Mouse (Mus musculus) small intestine, adult 2 months (tissue): ENCODE measurements around the gene Zan. TPM values are rescaled to one million over a fixed set of nuclear protein-coding genes. Genes with fewer than 3 reads are reported as not detected.

ENCODE experiments used
- H3K27ac ChIP-seq: fragments of 200-500 bp; 2 replicates; pipeline ENCODE4 v1.5.1; 2012; ENCODE audit warnings: low read depth, low read length, control low read depth, inconsistent platforms; ENCODE audit not compliant: insufficient read depth
- H3K27me3 ChIP-seq: fragments of 200-500 bp; 2 replicates; pipeline ENCODE4 v1.6.1; 2012; ENCODE audit warnings: mild to moderate bottlenecking, moderate library complexity, low read length, inconsistent platforms; ENCODE audit not compliant: control insufficient read depth, insufficient read depth
- H3K36me3 ChIP-seq: fragments of 200-500 bp; 2 replicates; pipeline ENCODE4 v1.6.1; 2012; ENCODE audit warnings: mild to moderate bottlenecking, low read length, control low read depth, inconsistent platforms; ENCODE audit not compliant: control insufficient read depth, insufficient read depth
- H3K4me1 ChIP-seq: fragments of 200-500 bp; 2 replicates; pipeline ENCODE4 v1.6.1; 2012; ENCODE audit warnings: low read length, inconsistent platforms, mixed read lengths; ENCODE audit not compliant: control insufficient read depth, insufficient read depth, insufficient read length
- H3K4me3 ChIP-seq: fragments of 200-500 bp; 2 replicates; pipeline ENCODE4 v1.5.1; 2012; ENCODE audit warnings: low read depth, mild to moderate bottlenecking, control low read depth, inconsistent platforms, low read length, moderate library complexity
- CTCF ChIP-seq: fragments of 200-500 bp; IDR thresholded peaks from 2 replicates; pipeline ENCODE4 v1.5.1; 2012; ENCODE audit warnings: low read depth, mild to moderate bottlenecking, control low read depth, inconsistent platforms, low read length, moderate library complexity, mixed read lengths; ENCODE audit not compliant: insufficient replicate concordance, insufficient read length; ENCODE audit errors: extremely low read depth
- POLR2A ChIP-seq: fragments of 200-500 bp; IDR thresholded peaks from 2 replicates; pipeline ENCODE4 v1.6.1; 2012; ENCODE audit warnings: low read depth, mild to moderate bottlenecking, control low read depth, inconsistent platforms, low read length, moderate library complexity
- WGBS: fragments of 180-500 bp; shearing (Covaris S2); methylation state at CpG from one replicate; pipeline ENCODE4 v1.1.7; 2018; 5-methylcytosine and 5-hydroxymethylcytosine counted together
- polyA plus RNA-seq: library from polyadenylated mRNA; depleted of rRNA; stranded (reverse); fragments of >200 nt; gene quantifications from 2 replicates; pipeline ENCODE4 v1.2.3, GENCODE M21; 2012

Zan gene
- polyA plus RNA-seq, 1 experiment, result 2.3 TPM

GRCm38 (mm10) chr5:137500186-137500585 is 23.3 kb upstream of the Zan start:
- H3K4me3 ChIP-seq, result no peak overlapping the region
- TF ChIP-seq CTCF (no peak), POLR2A (no peak)
- 88% methylated on average over 7 of the region's 7 CpGs for WGBS
- H3K36me3 ChIP-seq, result no peaks in the 10 kb centered on the region
- H3K27me3 ChIP-seq, result no peaks in the 10 kb centered on the region
- peaks cover 3% of the 10 kb centered on the region; the same call in 1 of the 2 replicates for H3K4me1 ChIP-seq
- no peak overlapping the region for H3K27ac ChIP-seq

- no peak overlapping the region for H3K4me3 ChIP-seq
- WGBS, result 73% methylated on average over 13 of the region's 13 CpGs
- no peak overlapping the region for H3K27ac ChIP-seq
- H3K27me3 ChIP-seq, result no peaks in the 10 kb centered on the region
- no peak for TF ChIP-seq CTCF
- no peak for TF ChIP-seq POLR2A
- no peaks in the 10 kb centered on the region for H3K4me1 ChIP-seq
- H3K36me3 ChIP-seq, result no peaks in the 10 kb centered on the region
These were observed 17.0 kb upstream of the Zan start for GRCm38 (mm10) chr5:137493831-137494230.

- 49% methylated on average over 4 of the region's 4 CpGs for whole genome bisulfite sequencing
- H3K36me3 ChIP-seq, result no peaks in the 10 kb centered on the region
- no peak for TF ChIP-seq POLR2A
- no peak for TF ChIP-seq CTCF
These were observed 14.7 kb upstream of the Zan start for GRCm38 (mm10) chr5:137491559-137491958.

GRCm38 (mm10) chr5:137487616-137488015 is 10.8 kb upstream of the Zan start:
- H3K36me3 ChIP-seq, result no peaks in the 10 kb centered on the region
- no peaks in the 10 kb centered on the region for H3K27me3 ChIP-seq
- WGBS, result 89% methylated on average over 7 of the region's 7 CpGs
- H3K4me1 ChIP-seq, result no peaks in the 10 kb centered on the region
- no peak for TF ChIP-seq CTCF
- TF ChIP-seq POLR2A, result no peak
- no peak overlapping the region for H3K27ac ChIP-seq
- no peak overlapping the region for H3K4me3 ChIP-seq

More at GRCm38 (mm10) chr5:137491559-137491958, 14.7 kb upstream of the Zan start:
- no peak overlapping the region for H3K4me3 ChIP-seq
- no peak overlapping the region for H3K27ac ChIP-seq
- H3K4me1 ChIP-seq, result no peaks in the 10 kb centered on the region
- no peaks in the 10 kb centered on the region for H3K27me3 ChIP-seq

GRCm38 (mm10) chr5:137485851-137486155 is 8.9 kb upstream of the Zan start:
- H3K27me3 ChIP-seq, result no peaks in the 10 kb centered on the region
- H3K36me3 ChIP-seq, result no peaks in the 10 kb centered on the region
- 9% methylated on average over 17 of the region's 17 CpGs for WGBS
- H3K4me3 ChIP-seq, result no peak overlapping the region; the same call in 1 of the 2 replicates
- H3K27ac ChIP-seq, result no peak overlapping the region
- TF ChIP-seq CTCF (no peak), POLR2A (no peak)
- H3K4me1 ChIP-seq, result no peaks in the 10 kb centered on the region

GRCm38 (mm10) chr5:137485071-137485850 is 8.4 kb upstream of the Zan start:
- H3K36me3 ChIP-seq, result no peaks in the 10 kb centered on the region
- H3K27me3 ChIP-seq, result no peaks in the 10 kb centered on the region
- WGBS, result 27% methylated on average over 30 of the region's 30 CpGs
- no peak overlapping the region; the same call in 1 of the 2 replicates for H3K4me3 ChIP-seq
- H3K4me1 ChIP-seq, result no peaks in the 10 kb centered on the region
- TF ChIP-seq CTCF, result no peak
- no peak for TF ChIP-seq POLR2A
- no peak overlapping the region for H3K27ac ChIP-seq

GRCm38 (mm10) chr5:137481897-137482296 is 5.0 kb upstream of the Zan start:
- no peak overlapping the region for H3K4me3 ChIP-seq
- no peaks in the 10 kb centered on the region for H3K4me1 ChIP-seq
- no peak for TF ChIP-seq POLR2A
- no peak for TF ChIP-seq CTCF
- H3K36me3 ChIP-seq, result no peaks in the 10 kb centered on the region
- 55% methylated on average over 8 of the region's 8 CpGs for WGBS
- H3K27ac ChIP-seq, result no peak overlapping the region
- H3K27me3 ChIP-seq, result no peaks in the 10 kb centered on the region
